Mouse (Mus musculus) inflammation-experienced regulatory T-cells, adult 6 months (primary cell): ENCODE data around the gene Gm32742. TPM values are rescaled to one million over a fixed set of nuclear protein-coding genes. Genes with fewer than 3 reads are reported as not detected.
"Not testable (repeated sequence)": the region's sequence is repeated elsewhere in the genome, so short reads cannot be mapped to it uniquely, and the experiment has no call there.

ENCODE experiments used
- ATAC-seq: one replicate; pipeline ENCODE4 v1.8.0; 2017
- polyA plus RNA-seq, 3 experiments: library from polyadenylated mRNA; unstranded; fragments of 100-300 nt; shearing (Covaris generic); gene quantifications; one replicate each; pipeline ENCODE4 v1.2.1; 2017

Gene Gm32742
- polyA plus RNA-seq, 3 experiments from 2014 or later = not detected

DNA sequence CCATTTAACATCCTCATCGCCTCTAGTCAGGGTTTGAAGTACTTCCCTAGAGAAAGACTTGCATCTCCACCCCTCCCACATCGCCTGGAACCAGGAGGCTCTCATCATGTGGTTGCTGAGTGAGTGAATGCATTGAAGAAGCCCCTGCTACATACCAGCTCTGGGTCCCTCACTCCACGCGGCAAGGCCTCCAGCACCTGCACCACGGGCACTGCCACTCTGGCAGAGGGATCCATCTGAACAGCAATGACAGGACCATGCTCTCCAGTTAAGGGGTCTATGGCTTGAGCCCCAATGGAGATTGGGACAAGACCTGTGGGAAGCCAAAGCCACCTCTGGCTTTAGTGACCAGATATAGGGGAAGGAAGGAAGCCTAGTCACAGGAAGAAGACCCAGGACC is 18.0 kb downstream of the Gm32742 start:
- ATAC-seq = no peak

DNA sequence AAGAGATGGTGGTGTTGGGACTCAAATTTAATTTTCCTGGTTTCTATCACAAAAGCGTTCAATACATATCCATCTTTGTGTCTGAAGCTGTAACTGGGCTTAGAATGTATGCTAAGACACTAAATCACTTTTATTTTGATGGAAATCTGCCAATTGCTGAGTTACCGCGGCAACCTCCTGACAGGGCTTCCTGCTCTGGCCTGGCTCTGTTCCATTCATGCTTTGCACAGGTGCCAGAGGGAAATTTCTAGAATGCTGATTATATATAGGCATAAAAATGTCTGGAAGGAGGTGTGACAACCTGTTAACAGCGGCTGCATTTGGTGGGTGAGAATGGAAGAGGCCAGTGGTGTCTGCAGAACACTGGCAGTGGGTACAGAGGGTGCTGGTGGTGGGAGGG is 18.8 kb downstream of the Gm32742 start:
- no peak for ATAC-seq

DNA sequence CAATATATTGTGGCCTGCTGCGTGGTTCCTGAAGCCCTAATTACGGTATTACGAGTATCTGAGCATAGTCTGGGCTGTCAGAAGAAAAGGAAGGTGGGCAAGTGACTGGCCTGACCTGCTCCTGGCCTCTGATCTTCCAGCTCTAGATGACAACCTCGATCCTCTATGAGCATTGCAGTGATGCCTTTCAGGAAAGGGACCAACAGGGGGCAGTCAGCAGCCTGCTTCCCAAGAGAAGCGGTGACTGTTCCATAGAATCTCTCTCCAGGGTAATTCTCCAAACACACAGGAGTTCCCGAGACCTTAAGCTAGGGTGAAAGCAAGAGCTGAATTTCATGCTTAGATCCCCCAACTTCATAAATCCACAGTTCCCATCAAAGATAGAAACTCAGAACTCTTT is 21.1 kb downstream of the Gm32742 start:
- no peak for ATAC-seq

DNA sequence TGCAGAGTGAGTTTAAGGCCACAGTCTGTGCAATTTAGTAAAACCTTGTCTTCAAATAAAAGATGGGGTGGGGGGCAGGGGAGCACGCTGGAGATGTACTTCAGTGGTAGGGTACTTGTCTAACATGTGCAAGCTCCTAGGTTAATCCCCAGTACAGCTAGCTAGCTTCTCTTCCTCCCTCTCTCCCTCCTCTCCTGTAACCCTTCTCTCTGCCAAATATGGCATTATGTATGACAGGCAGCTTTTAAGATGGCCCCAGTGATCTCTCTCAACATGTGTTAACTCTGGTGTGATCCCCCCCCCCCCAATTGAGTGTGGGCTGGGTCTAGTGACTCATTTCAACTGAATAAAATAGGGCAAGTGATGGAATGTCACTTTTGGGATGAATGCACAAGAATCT is 21.9 kb downstream of the Gm32742 start:
- no peak for ATAC-seq

DNA sequence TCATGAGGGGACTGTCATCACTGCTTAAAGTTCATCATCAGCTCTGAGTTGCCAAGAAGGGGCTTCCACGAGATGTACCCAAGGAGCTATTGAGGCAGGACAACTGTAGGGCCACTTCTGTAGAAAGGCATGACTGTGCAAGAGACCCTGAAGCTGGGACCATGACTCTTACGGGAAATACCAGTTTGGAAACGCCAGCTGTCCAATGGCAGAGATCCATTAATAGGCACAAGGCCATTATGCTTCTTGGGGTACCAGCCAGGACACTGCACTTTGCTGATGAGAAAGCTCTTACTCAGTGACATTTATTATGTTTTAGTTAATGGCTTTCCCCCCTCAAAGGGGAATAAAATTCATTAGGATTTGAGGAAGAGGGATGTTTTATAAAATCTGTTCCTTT is 24.6 kb downstream of the Gm32742 start:
- no peak for ATAC-seq

DNA sequence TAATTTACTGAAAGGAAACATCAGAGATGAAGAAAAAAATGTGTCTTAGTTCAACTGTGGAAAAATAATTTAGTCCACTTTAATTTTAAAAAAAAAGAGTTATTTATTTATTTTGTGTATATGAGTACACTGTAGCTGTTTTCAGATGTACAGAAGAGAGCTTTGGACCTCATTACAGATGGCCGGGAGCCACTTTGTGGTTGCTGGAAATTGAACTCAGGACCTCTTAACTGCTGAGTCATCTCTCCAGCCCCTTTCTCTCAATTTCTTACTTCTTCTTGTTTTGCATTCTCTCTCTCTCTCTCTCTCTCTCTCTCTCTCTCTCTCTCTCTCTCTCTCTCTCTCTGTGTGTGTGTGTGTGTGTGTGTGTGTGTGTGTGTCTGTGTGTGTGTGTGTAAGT is 25.9 kb downstream of the Gm32742 start:
- not testable (repeated sequence) for ATAC-seq

DNA sequence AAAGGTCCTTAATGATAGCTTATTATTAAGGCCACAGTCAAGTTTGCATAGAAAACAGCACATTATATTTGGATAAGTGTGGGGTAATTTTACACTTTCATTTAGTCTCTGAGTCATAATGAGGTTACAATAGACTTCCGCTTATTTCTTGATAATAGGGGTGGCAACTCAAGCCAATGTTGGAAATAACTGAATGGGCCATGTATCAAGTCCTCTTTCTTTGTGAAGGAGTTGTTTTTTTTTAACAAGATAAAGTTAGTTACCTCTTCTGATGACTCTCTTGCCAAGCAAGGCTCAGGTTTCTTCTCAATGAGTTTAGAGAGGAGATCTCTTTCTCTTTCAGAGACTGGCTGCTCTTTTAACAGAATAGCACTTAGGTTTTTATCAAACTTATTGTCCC is 27.0 kb downstream of the Gm32742 start:
- no peak for ATAC-seq

DNA sequence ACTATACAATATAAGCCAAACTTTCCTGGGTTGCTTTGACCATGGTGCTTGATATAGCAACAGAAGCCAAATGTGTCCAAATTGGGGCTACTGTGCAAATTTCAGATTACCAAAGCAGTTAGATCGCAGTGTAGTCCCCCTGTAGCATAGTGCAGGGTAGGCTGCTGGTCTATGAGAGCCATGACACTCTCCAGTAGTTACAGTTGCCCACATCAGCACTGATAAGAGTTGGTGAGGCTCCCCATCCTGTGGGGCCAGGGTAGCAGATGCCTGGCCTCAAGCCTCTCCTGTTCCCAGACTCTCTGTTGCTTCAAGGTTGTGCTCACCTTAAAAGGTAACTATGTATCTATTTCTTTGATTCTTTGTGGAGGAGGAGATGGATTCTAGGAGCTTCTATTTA is 27.5 kb downstream of the Gm32742 start:
- ATAC-seq = no peak

DNA sequence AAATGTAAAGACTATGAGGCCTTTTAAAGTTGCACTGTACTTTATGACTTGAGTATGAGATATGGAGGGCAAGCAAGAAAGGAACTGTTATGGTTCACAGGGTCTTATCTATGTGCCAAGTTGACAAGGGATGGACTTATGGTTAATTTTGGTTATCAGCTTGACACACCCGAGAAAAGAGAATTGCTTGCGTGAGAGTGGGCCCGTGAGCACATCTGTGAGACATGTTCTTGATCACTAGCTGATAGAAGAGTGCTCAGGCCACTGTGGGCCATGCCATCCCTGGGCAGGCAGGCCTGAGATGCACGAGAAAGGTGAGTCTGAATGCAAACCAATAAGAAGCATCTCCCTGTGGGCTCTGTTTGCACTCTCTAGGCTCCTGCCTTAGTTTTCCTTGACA is 27.9 kb downstream of the Gm32742 start:
- ATAC-seq = no peak

DNA sequence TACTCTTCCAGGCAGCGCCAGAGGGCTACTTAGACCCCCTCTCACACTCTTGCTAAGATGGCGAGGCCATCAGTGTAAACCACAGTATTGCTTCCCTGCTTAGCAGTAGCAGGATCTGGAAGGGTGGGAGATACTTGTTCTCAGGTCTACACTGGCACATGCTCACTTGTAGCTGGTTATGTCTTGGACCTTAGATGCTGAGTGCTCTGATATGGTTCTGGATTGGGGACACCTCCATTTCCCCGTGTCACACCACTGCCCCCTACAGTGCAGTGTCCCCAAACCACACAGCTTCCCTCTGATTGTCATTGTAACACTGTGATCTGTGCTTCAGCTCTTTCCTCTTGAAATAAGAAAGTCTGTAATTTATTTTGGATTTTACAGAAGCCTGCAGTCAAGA is 28.3 kb downstream of the Gm32742 start:
- no peak for ATAC-seq

DNA sequence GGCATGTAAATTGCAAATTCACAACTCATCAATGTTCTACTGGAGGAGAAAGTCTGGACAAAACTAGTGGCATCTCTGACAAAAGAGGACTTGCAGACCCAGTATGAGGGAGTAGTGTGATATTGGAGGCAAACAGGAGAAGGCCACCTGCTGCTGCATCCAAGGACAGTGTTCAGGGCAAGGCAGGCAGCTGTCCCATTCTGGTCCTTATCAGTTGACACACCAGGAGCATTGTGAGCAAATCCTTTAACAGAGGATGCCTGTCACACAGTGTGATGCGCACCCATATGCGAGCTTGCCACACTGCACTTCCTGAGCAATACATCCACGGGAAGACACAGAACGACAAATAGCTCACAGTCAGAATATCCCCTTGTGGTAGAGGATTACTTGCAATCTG is 50.5 kb downstream of the Gm32742 start:
- no peak for ATAC-seq

DNA sequence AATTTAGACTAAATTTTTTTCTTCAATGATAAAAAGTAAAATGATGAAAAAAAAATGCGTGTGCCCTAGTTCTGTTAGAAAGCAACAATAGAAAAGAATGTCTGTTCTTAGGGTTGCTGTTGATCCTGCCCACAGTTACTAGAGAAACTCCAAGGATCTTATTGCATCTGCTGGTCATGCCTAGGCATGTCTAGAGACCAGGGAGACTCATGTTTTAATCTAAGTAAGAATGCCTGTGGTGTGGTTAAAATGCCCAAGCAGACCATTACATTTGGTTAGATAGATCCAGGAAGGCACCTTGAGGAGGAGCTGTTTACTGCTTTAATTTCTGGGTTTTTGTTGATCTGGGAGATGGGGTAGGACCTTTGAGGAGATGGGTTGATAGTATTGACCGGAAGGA is 59.6 kb downstream of the Gm32742 start:
- ATAC-seq = no peak

DNA sequence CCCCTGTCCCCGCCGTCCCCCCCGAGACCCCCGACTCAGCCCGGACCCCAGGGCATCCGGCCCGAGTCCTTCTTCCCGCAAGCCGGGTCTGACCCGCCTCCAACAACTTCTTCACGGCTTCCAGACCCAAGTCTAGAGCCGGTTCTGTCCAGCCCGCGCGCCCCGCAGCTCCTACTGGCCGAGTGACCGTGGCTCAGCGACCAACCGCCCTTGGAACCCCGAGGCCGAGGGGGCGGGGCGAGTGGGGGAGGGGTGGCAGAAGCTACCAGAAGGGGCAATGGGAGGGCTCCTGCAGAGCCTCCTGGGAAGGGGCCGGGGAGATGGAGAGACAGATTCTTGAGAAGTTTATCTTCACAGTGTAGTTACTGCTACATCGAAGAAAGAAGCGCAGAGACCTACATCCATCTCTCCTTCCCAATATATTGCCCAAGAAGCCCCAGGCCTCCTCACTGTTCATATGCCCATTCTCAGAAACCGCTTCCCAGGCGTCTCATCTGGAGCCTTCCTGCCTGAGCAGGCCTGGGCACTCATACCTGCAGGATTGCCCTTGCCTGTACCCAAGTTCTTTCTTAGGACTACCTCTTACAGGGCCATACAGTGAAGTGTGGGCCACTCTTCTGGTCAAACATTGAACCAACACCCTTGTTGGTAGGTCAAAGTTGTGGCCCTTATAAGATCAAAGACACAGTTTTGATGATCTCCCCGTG is 61.4 kb downstream of the Gm32742 start:
- no peak for ATAC-seq

DNA sequence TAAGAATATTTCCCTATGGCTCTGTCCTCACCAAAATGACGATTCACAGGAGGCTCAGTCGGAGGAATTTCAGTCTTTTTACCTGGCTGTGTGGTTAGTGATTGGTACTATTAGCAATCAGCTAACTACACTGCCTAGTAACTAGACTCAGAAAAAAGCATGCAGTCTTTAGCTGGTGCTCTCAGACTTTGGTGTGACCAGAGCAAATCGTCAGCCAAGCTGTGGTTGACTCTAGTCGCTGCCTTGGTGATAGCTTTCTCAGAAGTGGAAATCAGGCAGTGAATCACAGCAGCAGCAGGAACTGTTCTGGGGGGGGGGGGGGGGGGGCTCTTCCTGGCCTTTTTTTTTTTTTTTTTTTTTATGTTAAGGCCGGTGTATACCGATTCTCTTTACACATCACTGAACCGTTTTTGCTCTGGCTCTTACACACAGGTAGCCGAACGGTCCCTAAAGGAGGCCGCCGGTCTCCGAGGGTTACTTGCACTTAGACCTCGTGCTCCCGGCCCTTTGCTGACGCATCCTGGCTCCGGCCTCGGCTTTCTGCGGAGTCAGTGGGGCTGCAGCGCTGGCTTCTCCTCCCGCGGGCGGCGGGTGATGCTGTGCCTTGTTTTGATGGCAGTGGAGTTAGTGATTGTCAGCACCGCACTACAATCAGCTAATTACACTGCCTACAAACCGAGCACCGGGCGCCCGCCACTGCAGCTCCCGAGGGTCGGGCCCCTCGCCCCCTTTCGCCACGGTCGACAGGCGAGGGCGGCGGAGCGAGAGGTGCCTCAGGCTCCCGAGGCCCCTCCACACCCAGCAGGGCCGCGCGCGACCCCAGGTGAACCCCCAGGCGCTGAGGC is 62.1 kb downstream of the Gm32742 start:
- no peak for ATAC-seq

DNA sequence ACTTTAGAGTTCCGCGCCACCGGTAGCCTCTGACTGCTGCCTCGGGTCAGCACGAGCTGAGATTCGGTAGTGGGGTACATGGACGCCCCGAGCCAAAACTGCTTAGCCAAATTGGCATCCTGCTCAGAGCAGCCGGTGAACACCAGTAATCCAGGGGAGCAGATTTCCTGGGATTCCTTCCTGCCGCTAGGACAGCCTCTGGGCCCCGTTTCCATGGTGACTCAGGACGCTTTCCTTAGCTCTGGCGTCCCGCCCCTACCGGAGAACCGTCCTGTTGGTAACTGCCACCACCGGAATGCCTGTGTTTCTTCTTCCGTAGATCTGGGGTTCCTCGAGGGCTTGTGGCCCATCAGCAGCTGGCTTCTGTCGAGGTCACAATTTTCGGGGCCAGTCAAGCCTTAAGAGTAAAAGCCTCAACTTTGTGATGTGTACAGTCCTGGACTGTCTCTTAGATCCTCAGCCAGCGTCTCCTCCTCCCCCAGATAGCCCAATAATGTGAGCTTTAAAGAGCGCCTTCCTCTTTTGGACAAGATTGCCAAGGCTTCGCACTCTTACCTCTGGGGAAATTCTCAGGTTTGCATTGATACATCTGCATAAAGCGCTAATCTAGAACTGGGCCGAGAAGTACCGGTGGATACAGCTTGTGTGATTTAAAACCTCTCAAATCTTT is 63.4 kb downstream of the Gm32742 start, which contains the start of gene 4833427G06Rik:
Gene 4833427G06Rik, minus strand, starts transcription at position 323 of the 670 bp plus-strand sequence.
- no peak for ATAC-seq

DNA sequence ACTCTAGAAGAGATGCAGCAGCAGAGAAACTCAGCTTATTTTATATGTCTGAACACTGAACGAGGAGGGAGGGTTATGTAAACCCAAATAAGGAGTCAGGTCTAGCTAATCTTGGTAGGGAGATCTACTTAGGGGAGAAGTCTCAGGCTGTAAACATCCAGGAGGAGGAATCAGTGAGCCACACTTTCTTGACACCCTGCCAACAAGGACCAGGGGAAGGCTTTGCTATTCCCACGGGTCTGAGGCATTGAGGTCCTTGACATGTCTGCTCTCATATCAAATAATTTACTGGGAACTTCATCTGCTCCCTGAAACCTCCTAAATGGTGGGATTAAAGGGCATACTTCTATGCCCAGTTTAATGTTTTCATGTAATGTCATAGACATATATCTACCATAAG is 69.0 kb downstream of the Gm32742 start:
- no peak for ATAC-seq

DNA sequence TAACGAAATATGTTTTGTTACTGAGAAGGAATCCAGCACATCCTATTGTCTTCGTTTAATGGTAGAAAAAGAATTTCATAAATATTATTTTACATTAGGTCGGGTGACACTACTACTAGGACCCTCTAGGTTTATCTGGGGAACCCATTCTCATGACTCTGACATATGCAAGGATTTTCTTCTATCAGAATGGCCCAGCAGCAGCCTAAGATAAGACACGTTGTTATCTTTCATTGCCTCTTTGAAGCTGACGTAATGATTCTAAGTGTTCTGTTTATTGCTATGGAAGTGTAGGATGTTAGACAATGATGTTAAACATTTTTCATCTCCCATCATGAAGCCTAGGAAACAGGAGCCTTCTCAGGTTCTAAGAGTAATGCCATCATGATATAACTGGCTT is 71.6 kb downstream of the Gm32742 start:
- ATAC-seq = no peak

DNA sequence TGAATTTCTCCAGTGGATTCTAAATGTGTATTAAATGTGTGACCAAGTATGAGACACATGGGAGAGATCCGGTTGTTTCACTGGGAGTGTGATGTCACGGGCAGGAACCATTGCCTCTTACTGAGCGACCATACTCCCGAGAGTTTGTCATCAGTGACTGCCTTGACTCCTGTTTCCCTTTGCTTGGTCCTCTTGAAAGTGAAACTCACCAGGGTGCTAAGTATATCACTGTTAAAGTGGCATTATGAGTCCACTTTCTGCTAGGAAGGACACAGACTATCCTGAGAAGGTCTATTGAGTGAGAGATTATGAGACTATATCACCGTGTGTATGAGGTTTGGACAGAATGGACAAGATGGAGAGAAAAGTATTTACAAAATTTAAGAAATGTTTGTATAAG is 83.7 kb downstream of the Gm32742 start:
- ATAC-seq = no peak

Other genes starting within 250 kb of the Gm32742 start
- gene Sik2, start 156.4 kb downstream of the Gm32742 start, polyA plus RNA-seq = 10 to 100 TPM; 14.7 to 30.3 (median 15.8) TPM
- under 1 TPM in 1 of 3 experiments, not detected in 2; 0.56 TPM for gene Btg4, start 104.6 kb downstream of the Gm32742 start, polyA plus RNA-seq
- gene Layn, start 88.4 kb downstream of the Gm32742 start, polyA plus RNA-seq = not detected
- gene 4833427G06Rik, start 63.4 kb downstream of the Gm32742 start, polyA plus RNA-seq = not detected
- 10 to 100 TPM in 2 of 3 experiments, 1 to 10 TPM in 1; 3.4 to 20.1 (median 11.6) TPM for gene Pou2af1, start 48.2 kb upstream of the Gm32742 start, polyA plus RNA-seq
- gene Colca2, start 113.1 kb upstream of the Gm32742 start, polyA plus RNA-seq = 1 to 10 TPM in 2 of 3 experiments, not detected in 1; 1.1 to 1.7 TPM
- under 1 TPM in 1 of 3 experiments, not detected in 2; 0.26 TPM for gene 1810046K07Rik, start 163.4 kb upstream of the Gm32742 start, polyA plus RNA-seq